Mouse (Mus musculus) erythroblast, embryonic 14.5 days (primary cell): ENCODE measurements around the gene Tbxas1.

ENCODE experiments used
- GATA1 ChIP-seq: IDR thresholded peaks from 2 replicates; pipeline ENCODE4 v1.6.1; 2012; ENCODE audit warnings: low read length, inconsistent platforms, mixed read lengths
- TAL1 ChIP-seq: IDR thresholded peaks from 3 replicates; pipeline ENCODE4 v1.6.1; 2012; ENCODE audit warnings: low read length, inconsistent platforms, mixed read lengths

GRCm38 (mm10) chr6:38972826-38973225 lies 97.6 kb downstream of the Tbxas1 start:
- TF ChIP-seq TAL1 (no peak), GATA1 (no peak)
